Mouse (Mus musculus) liver, embryonic 18 days (tissue): ENCODE results near the gene Serpina5. TPM values are rescaled to one million over a fixed set of nuclear protein-coding genes. Genes with fewer than 3 reads are reported as not detected.

Experiments
- polyA plus RNA-seq: library from polyadenylated mRNA; depleted of rRNA; stranded (reverse); fragments of >200 nt; gene quantifications from 2 replicates; pipeline ENCODE4 v1.2.3, GENCODE M21; 2012; rRNA removed

Serpina5 gene
- polyA plus RNA-seq: 6.0 and 6.1 TPM in 2 replicates

DNA sequence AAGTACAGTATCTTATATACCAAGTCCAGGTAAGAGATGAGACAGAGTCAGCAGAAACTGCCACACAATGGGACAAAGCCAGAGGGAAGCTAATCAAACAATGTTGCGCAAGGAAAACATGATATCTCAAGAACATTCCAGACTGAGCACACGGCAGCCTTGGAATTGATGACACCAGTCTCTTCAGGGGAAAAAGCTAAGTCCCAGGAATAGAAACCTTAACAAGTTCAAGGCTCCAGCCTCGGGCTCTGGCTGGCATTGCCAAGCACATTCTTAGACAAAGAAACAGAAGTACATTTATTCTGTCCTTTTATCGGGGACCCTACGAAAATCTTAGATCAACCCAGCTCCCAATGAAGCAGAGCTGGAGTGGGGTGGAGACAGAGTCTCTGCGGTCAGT is at the start of gene Serpina5:
TSS of gene Serpina5 (plus strand) at position 346 of the 400 bp plus-strand sequence.

DNA sequence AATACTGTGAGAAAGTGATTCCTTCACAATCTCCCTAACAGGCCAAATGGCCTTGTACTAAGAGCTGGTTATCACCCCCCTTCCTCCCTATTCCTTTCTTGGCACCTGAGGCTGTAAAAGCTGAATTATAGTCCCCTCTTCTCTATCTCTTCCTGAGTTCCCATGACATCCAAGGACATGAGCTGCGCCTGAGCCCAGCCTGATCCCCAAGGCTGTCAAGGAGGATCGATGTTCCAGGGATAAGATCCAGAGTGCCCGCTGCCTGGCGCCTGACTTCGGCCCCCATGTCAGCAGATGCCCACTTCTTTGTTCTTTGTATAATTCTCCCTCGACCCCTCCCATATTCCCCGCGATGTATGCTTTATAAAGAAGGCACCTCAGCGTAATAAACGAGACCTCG is 11.4 kb downstream of the Serpina5 start, which contains the start of gene Serpina3a:
TSS of gene Serpina3a (plus strand) at position 392 of the 400 bp plus-strand sequence.

GRCm38 (mm10) chr12:104127696-104128095 is 26.8 kb downstream of the Serpina5 start, which contains the start of gene Serpina3b:
Serpina3b (plus strand) TSS chr12:104127996.

GRCm38 (mm10) chr12:104153656-104154055 is 52.7 kb downstream of the Serpina5 start, which contains the start of gene Serpina3c:
Serpina3c (minus strand) TSS chr12:104153870.

Other genes with a start within 250 kb of the Serpina5 start
- 2,492 and 2,846 TPM in 2 replicates for gene Serpina1a, start 237.6 kb upstream of the Serpina5 start, polyA plus RNA-seq
- gene Serpina1c, start 196.2 kb upstream of the Serpina5 start, polyA plus RNA-seq: 1,205 and 1,238 TPM in 2 replicates
- 6,689 and 6,899 TPM in 2 replicates for gene Serpina1e, start 142.1 kb upstream of the Serpina5 start, polyA plus RNA-seq
- gene Serpina11, start 111.2 kb upstream of the Serpina5 start, polyA plus RNA-seq: 184 and 214 TPM in 2 replicates
- gene Serpina9, start 87.4 kb upstream of the Serpina5 start, polyA plus RNA-seq: 0.10 and 0.24 TPM in 2 replicates
- gene Serpina12, start 56.7 kb upstream of the Serpina5 start, polyA plus RNA-seq: 0.16 and 0.20 TPM in 2 replicates
- 0.11 and 0.13 TPM in 2 replicates for gene Serpina3a, start 11.6 kb downstream of the Serpina5 start, polyA plus RNA-seq
- gene Serpina3b, start 26.9 kb downstream of the Serpina5 start, polyA plus RNA-seq: 0.19 and 0.22 TPM in 2 replicates
- 0.05 and 0.07 TPM in 2 replicates for gene Serpina3c, start 52.8 kb downstream of the Serpina5 start, polyA plus RNA-seq
- gene Serpina3f, start 113.4 kb downstream of the Serpina5 start, polyA plus RNA-seq: 1.0 and 1.1 TPM in 2 replicates
- 7.4 and 7.9 TPM in 2 replicates for gene Serpina3g, start 135.1 kb downstream of the Serpina5 start, polyA plus RNA-seq
- gene Serpina3i, start 162.0 kb downstream of the Serpina5 start, polyA plus RNA-seq: 0.26 and 0.31 TPM in 2 replicates
- gene Serpina3j, start 213.4 kb downstream of the Serpina5 start, polyA plus RNA-seq: not detected in 2 replicates
- 74.4 and 149 TPM in 2 replicates for gene Serpina3k, start 237.4 kb downstream of the Serpina5 start, polyA plus RNA-seq
- gene Serpina3m, start 237.4 kb downstream of the Serpina5 start, polyA plus RNA-seq: 11.9 and 23.7 TPM in 2 replicates